Comparison of ENCODE assay signal across 10 mouse cellular contexts in the genomic region with DNA sequence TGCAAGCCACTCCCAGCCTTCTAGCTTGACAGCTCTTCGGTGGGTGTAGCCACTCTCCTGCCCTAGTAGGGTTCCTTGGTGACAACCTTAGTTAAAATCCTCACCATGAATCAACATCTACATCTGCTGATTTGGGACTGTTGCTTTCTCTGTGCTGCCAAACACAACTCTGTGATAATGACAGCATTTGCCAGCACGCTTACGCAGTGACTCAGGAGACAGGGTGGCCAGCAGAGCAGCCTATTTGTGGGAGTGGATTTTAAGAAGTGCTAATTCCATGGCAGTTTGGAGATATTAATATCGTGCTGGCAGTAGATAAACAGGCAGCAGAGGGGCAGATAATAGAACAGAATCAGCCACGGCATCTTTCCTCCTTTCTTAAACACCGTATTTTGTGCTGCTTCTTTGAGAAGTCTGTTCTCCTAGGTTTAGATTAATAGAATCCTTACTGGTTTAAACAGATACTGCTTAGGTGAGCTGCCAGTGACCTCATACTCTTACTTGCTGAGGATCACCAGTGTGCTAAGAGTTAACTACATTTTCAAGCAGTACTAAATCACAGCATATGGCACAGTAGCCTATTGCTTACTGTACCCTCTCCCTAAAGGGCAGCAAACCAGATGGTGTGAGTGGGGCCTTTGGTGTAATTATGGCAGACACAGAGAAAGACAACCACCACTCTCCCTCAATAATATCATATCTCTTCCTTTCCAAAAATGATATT.
A peak's percentile ranks its signal among the peaks of the same experiment; 100 is the strongest.
DNase-seq lines count a peak whose midpoint lies in the region; ATAC-seq and TF ChIP-seq lines count a peak whose summit lies in the region.
"Had no signal": no experiment of that assay in that cellular context is flagged by ENCODE, and none has a peak within 500 bp of the region (broad histone marks: within the 10 kb centered on the region; RNA-seq: fewer than 3 reads in every experiment).

No protein-coding gene starts in this region.

- WGBS in heart, embryonic 10.5 days: 39% methylated on average over 6 of the region's 6 CpGs
- 17% methylated on average over 6 of the region's 6 CpGs for WGBS in liver, embryonic 14.5 days (ENCODE audit: insufficient replicate concordance)

- no peaks in the 10 kb centered on the region for H3K27me3 ChIP-seq in heart, embryonic 10.5 days (ENCODE audit: insufficient read depth, poor library complexity, severe bottlenecking)
- H3K27me3 ChIP-seq in liver, embryonic 14.5 days (ENCODE audit: control insufficient read depth, insufficient read depth, low read length): no peaks in the 10 kb centered on the region
- H3K27me3 ChIP-seq: midbrain, embryonic 12.5 days had no signal

- peak; percentile 78 for TF ChIP-seq EP300 in liver, embryonic 14.5 days (IDR thresholded peaks at IDR 0.05; ENCODE audit: low read depth)

- H3K4me1 ChIP-seq in heart, embryonic 10.5 days: peaks cover 41% of the 10 kb centered on the region
- peaks cover 38 to 48% of the 10 kb centered on the region in 2 experiments for H3K4me1 ChIP-seq in liver, embryonic 14.5 days (replicated peaks; ENCODE audit: control insufficient read depth in 2 of 2, insufficient read depth in 2 of 2, low read length in 1 of 2)

- ATAC-seq in liver, embryonic 14.5 days (ENCODE audit: insufficient read depth): peak; percentile 57

- H3K4me3 ChIP-seq in heart, embryonic 10.5 days: no peak overlapping the region
- no peak overlapping the region for H3K4me3 ChIP-seq in liver, embryonic 14.5 days (ENCODE audit: insufficient read depth in 1 of 2, low read depth in 2 of 2, low read length in 2 of 2)
- H3K4me3 ChIP-seq: erythroblast, embryonic 14.5 days; midbrain, embryonic 12.5 days had no signal

- H3K27ac ChIP-seq in heart, embryonic 10.5 days: no peak overlapping the region; the same call in 1 of the 2 replicates
- H3K27ac ChIP-seq in liver, embryonic 14.5 days: peak overlapping the region; percentile 57
- H3K27ac ChIP-seq: midbrain, embryonic 12.5 days had no signal

- peaks cover 8% of the 10 kb centered on the region; the same call in 1 of the 2 replicates for H3K36me3 ChIP-seq in heart, embryonic 10.5 days
- H3K36me3 ChIP-seq in liver, embryonic 14.5 days (replicated peaks; ENCODE audit: control insufficient read depth, insufficient read depth, low read depth): no peaks in the 10 kb centered on the region; the same call in 1 of the 2 replicates

- DNase-seq in heart, adult 18-20 months: peak; percentile 35 to 48
- DNase-seq in heart, embryonic 10.5 days (ENCODE audit: low spot score): no peak
- DNase-seq in cerebellum, postnatal 14 days: peak; percentile 40 to 47
- DNase-seq in heart, postnatal 4 days: peak; percentile 15
- peak; percentile 35 to 55 (median 49) for DNase-seq in liver, embryonic 14.5 days (ENCODE audit: low read depth in 3 of 3, low spot score in 3 of 3)
- no peak for DNase-seq in ovary, adult 18-20 months (ENCODE audit: low spot score)
- no peak for DNase-seq in kidney, postnatal 25 days
- no peak for DNase-seq in kidney, postnatal 36 days

- no peak for TF ChIP-seq CTCF in liver, embryonic 14.5 days (IDR thresholded peaks at IDR 0.05; ENCODE audit: low read depth)

- H3K4me2 ChIP-seq in liver, embryonic 14.5 days (ENCODE audit: low read depth): peak overlapping the region; percentile 37
- H3K4me2 ChIP-seq: midbrain, embryonic 12.5 days had no signal

- no peak overlapping the region for H3K9ac ChIP-seq in liver, embryonic 14.5 days (replicated peaks)
- H3K9ac ChIP-seq: midbrain, embryonic 12.5 days had no signal

- H3K9me3 ChIP-seq in heart, embryonic 10.5 days: no peaks in the 10 kb centered on the region
- no peaks in the 10 kb centered on the region for H3K9me3 ChIP-seq in liver, embryonic 14.5 days (ENCODE audit: control insufficient read depth, low read length)
- H3K9me3 ChIP-seq: midbrain, embryonic 12.5 days had no signal

Comparison
In these comparisons a context has a peak if more than half of its experiments do, and no peak if none do; other contexts are left out.
1. DNase-seq: peak in heart, adult 18-20 months (2 of 2), cerebellum, postnatal 14 days (2 of 2), heart, postnatal 4 days (single experiment) and liver, embryonic 14.5 days (3 of 3); none in heart, embryonic 10.5 days (single experiment), ovary, adult 18-20 months (single experiment), kidney, postnatal 25 days (0 of 2) and kidney, postnatal 36 days (0 of 2).